Mouse (Mus musculus) heart, postnatal 0 days (tissue): ENCODE data around the gene Man2b2. TPM values are rescaled to one million over a fixed set of nuclear protein-coding genes. Genes with fewer than 3 reads are reported as not detected.

Source experiments
- ATAC-seq: fragments of 200-750 bp; cut with Nextera tagmentation; 2 replicates; pipeline ENCODE4 v1.8.0; 2017; ENCODE audit warnings: low read depth, moderate number of reproducible peaks, moderate library complexity; ENCODE audit not compliant: insufficient read depth
- DNase-seq: peaks from one replicate; pipeline ENCODE4 v3.0.0-alpha.2; 2016; ENCODE audit warnings: low spot score
- H3K27ac ChIP-seq: fragments of 300-500 bp; sonication (generic); 2 replicates; pipeline ENCODE4 v1.5.1; 2014; ENCODE audit warnings: low read depth, mild to moderate bottlenecking
- H3K27me3 ChIP-seq: fragments of 300-500 bp; sonication (generic); 2 replicates; pipeline ENCODE4 v1.6.1; 2014; ENCODE audit warnings: low read length, mixed read lengths; ENCODE audit not compliant: control insufficient read depth, insufficient read depth
- H3K36me3 ChIP-seq: fragments of 300-500 bp; sonication (generic); replicated peaks from 2 replicates; pipeline ENCODE4 v1.6.1; 2014; ENCODE audit warnings: low read length, mixed read lengths; ENCODE audit not compliant: control insufficient read depth, insufficient read depth
- H3K4me1 ChIP-seq: fragments of 300-500 bp; sonication (generic); 2 replicates; pipeline ENCODE4 v1.6.1; 2014; ENCODE audit warnings: antibody characterized with exemption; ENCODE audit not compliant: control insufficient read depth, insufficient read depth
- H3K4me2 ChIP-seq: fragments of 300-500 bp; sonication (generic); 2 replicates; pipeline ENCODE4 v1.6.1; 2014; ENCODE audit warnings: low read depth, mild to moderate bottlenecking, low read length, moderate library complexity
- H3K4me3 ChIP-seq: fragments of 300-500 bp; sonication (generic); 2 replicates; pipeline ENCODE4 v1.5.1; 2014; ENCODE audit warnings: low read depth, low read length
- H3K9ac ChIP-seq: fragments of 300-500 bp; sonication (generic); replicated peaks from 2 replicates; pipeline ENCODE4 v1.6.1; 2014; ENCODE audit warnings: low read depth, low read length, mixed read lengths
- H3K9me3 ChIP-seq: fragments of 300-500 bp; sonication (generic); replicated peaks from 2 replicates; pipeline ENCODE4 v1.6.1; 2016; ENCODE audit warnings: low read length; ENCODE audit not compliant: control insufficient read depth
- CTCF ChIP-seq: IDR thresholded peaks from 2 replicates; pipeline ENCODE4 v1.5.1; 2016; ENCODE audit warnings: antibody characterized with exemption, control low read depth, low read depth
- EP300 ChIP-seq: IDR thresholded peaks from 2 replicates; pipeline ENCODE4 v1.6.1; 2016; ENCODE audit warnings: antibody characterized with exemption, low read depth
- WGBS: fragments of 180-500 bp; shearing (Covaris S2); extraction: QIAGEN DNeasy Blood & Tissue Kit; methylation state at CpG from one replicate; pipeline ENCODE4 v1.1.7; 2014; 5-methylcytosine and 5-hydroxymethylcytosine counted together
- polyA plus RNA-seq: library from polyadenylated mRNA; unstranded; fragments of >200 nt; fragmentation: Nextera tagmentation; extraction: Ambion mirVana; gene quantifications from 2 replicates; pipeline ENCODE4 v1.2.1, GENCODE M21; 2015
- total RNA-seq: library from RNA; depleted of rRNA; stranded (reverse); fragments of >200 nt; gene quantifications from 2 replicates; pipeline ENCODE4 v1.2.3, GENCODE M21; 2014; ENCODE audit warnings: low replicate concordance

The Man2b2 gene
- total and polyA plus RNA-seq, 2 experiments from 2014 or later, result 11.0 to 18.0 TPM

DNA sequence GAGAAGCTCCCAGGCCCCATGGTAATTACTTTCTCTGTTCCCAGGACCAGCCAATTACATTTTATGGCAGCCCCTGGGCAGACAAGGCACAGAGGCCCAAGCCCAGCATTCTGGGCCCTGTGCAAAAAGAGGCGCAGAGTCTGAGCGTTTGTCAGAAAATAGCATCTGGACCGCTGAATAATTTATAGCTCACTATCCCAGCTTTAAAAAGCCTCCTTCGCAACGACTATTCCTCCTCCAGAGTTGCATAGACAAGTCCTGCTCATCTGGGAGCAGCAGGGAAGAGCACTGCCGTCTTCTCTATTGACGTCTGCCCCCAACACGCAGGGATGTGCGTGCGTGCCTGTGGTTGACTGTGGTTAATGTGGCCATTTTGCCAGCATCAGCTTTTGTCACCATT lies 14.0 kb upstream of the Man2b2 start:
- ATAC-seq (no peak), DNase-seq (no peak)
- 82% methylated on average over 10 of the region's 10 CpGs for WGBS
- no peak overlapping the region for H3K4me3 ChIP-seq
- no peaks in the 10 kb centered on the region for H3K9me3 ChIP-seq
- no peaks in the 10 kb centered on the region for H3K4me1 ChIP-seq
- no peaks in the 10 kb centered on the region for H3K36me3 ChIP-seq
- no peaks in the 10 kb centered on the region for H3K27me3 ChIP-seq
- H3K4me2 ChIP-seq, result no peak overlapping the region
- TF ChIP-seq CTCF (no peak), EP300 (no peak)
- H3K9ac ChIP-seq, result no peak overlapping the region
- H3K27ac ChIP-seq, result no peak overlapping the region

DNA sequence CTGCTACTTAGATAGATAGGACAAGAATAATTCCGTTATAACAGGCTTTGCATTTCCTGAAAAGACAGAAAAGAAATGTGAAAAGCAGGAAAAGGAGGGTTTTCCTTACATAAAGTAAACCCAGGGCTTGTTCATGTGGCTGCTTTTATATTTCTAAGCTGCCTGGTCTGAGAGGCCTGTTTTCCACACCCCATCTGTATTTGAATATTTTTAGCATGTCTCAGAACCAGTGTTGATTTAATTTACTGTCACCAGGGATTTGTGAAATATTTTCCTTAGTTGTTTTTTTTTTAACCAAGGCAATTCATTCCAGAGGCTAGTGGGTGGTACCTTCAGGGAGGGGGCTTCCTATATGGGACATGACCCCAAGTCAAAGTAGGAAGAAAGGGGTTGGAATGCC lies 11.2 kb upstream of the Man2b2 start:
- Histone ChIP-seq H3K27ac (no peak overlapping the region), H3K36me3 (no peaks in the 10 kb centered on the region), H3K27me3 (no peaks in the 10 kb centered on the region), H3K9me3 (no peaks in the 10 kb centered on the region), H3K4me3 (no peak overlapping the region), H3K9ac (no peak overlapping the region), H3K4me1 (no peaks in the 10 kb centered on the region), H3K4me2 (no peak overlapping the region)
- DNase-seq (no peak), ATAC-seq (no peak)
- WGBS, result 34% methylated on average over 1 of the region's 1 CpGs
- TF ChIP-seq EP300 (no peak), CTCF (no peak)

DNA sequence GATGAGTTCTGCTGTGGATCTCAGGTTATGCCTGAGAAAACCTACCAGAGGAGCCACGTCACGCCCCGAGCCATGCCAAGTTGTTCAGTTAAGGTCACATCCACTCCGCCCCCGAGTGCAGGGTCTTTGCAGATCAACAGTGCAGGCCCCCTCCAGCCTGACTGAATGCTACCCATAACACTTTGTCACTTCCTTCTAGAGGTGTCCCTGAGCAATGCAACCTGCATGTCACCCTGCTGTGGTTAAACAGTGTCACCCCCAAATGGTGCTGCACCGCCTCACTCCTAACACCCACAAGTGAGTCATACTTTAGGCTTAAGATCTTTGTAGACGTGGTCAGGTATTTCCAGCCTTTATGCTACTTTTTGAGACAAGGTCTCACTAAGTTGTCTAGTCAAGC lies 9.6 kb upstream of the Man2b2 start:
- Histone ChIP-seq H3K4me2 (no peak overlapping the region), H3K27ac (no peak overlapping the region), H3K27me3 (no peaks in the 10 kb centered on the region), H3K9ac (no peak overlapping the region), H3K4me1 (no peaks in the 10 kb centered on the region), H3K4me3 (no peak overlapping the region), H3K9me3 (no peaks in the 10 kb centered on the region), H3K36me3 (no peaks in the 10 kb centered on the region)
- TF ChIP-seq EP300, result no peak
- no peak for TF ChIP-seq CTCF
- 67% methylated on average over 7 of the region's 7 CpGs for WGBS
- DNase-seq (no peak), ATAC-seq (no peak)

DNA sequence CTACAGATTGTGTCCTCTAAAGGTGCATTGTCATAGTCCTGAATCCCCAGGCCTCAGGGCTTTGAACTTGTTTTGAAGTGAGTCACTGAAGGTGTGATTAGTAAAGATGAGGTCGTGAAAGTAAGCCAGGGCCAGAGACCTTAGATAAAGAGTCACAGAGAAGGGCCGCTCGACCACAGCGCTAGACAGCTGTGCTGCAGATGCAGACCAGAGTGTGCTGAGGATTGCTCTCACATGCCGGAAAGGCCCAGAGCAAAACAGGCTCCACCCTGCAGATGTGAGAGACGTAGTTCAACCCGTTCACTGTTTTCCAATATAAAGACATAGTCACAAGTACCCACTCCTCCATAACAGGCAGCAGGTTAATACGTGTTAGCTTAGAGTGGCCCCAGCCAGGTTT lies 9.1 kb upstream of the Man2b2 start:
- TF ChIP-seq EP300 (no peak), CTCF (no peak)
- H3K36me3 ChIP-seq, result no peaks in the 10 kb centered on the region
- no peak for ATAC-seq
- H3K9ac ChIP-seq, result no peak overlapping the region
- no peak overlapping the region for H3K4me2 ChIP-seq
- H3K4me1 ChIP-seq, result no peaks in the 10 kb centered on the region
- no peaks in the 10 kb centered on the region for H3K27me3 ChIP-seq
- no peaks in the 10 kb centered on the region for H3K9me3 ChIP-seq
- DNase-seq, result no peak
- no peak overlapping the region for H3K27ac ChIP-seq
- H3K4me3 ChIP-seq, result no peak overlapping the region
- WGBS, result 44% methylated on average over 8 of the region's 8 CpGs

DNA sequence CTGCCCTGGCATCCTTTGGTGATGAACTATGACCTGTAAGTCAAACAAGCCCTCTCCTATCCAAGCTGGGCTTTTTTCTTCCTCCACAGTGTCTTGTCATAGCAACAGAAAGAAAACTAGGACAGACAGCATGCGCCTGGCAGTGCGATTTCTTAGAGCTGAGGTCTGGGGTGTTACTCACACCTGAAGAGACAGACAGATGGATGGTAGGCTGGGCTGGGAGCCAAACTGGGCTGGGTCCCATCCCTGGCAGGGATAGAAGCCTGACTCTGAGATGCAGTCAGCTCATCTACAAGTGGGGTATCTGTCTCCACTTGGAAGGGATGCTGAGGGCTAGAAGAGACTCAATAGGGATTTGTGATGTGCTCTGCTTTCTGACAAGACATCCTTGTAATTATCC lies 8.6 kb upstream of the Man2b2 start:
- no peak overlapping the region for H3K4me2 ChIP-seq
- WGBS, result 70% methylated on average over 2 of the region's 2 CpGs
- ATAC-seq (no peak), DNase-seq (no peak)
- no peak overlapping the region for H3K9ac ChIP-seq
- no peaks in the 10 kb centered on the region for H3K9me3 ChIP-seq
- H3K4me3 ChIP-seq, result no peak overlapping the region
- H3K27me3 ChIP-seq, result no peaks in the 10 kb centered on the region
- H3K4me1 ChIP-seq, result no peaks in the 10 kb centered on the region
- no peak for TF ChIP-seq EP300
- no peak for TF ChIP-seq CTCF
- no peaks in the 10 kb centered on the region for H3K36me3 ChIP-seq
- H3K27ac ChIP-seq, result no peak overlapping the region

DNA sequence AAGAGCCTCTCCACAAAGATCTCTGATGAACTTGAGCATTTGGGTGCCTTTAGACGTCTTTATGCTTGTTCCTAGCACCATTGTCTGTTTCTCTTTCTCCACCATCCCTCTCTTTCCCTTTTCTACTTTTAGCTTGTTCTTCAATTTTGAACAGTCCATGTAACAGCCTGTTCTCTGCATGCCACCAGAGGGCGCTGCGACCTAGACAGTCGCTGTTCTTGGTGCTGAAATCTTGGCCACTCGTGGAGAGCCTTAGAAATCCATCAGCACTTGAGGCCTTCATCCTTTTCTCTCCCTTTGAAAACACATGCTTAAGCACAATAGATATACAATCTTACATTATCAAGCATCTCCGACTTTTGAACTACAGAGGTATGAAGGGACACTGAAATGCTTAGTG lies 5.5 kb upstream of the Man2b2 start:
- peak; percentile 96 for TF ChIP-seq CTCF
- no peak for TF ChIP-seq EP300
- H3K9me3 ChIP-seq, result no peaks in the 10 kb centered on the region
- WGBS, result 2% methylated on average over 6 of the region's 6 CpGs
- no peaks in the 10 kb centered on the region for H3K4me1 ChIP-seq
- no peak overlapping the region for H3K4me2 ChIP-seq
- ATAC-seq (no peak; the same call in 1 of the 2 replicates), DNase-seq (peak; percentile 24)
- H3K4me3 ChIP-seq, result no peak overlapping the region
- no peaks in the 10 kb centered on the region for H3K36me3 ChIP-seq
- H3K27me3 ChIP-seq, result 0 out of 2 replicates have a peak, but pooled peaks cover 5% of the 10 kb centered on the region
- no peak overlapping the region for H3K9ac ChIP-seq
- no peak overlapping the region for H3K27ac ChIP-seq
